Mouse (Mus musculus) embryonic facial prominence, embryonic 14.5 days (tissue): ENCODE data around the gene Gm12794. TPM values are rescaled to one million over a fixed set of nuclear protein-coding genes. Genes with fewer than 3 reads are reported as not detected.
"Not testable (repeated sequence)": the region's sequence is repeated elsewhere in the genome, so short reads cannot be mapped to it uniquely, and the experiment has no call there.

Experiments
- ATAC-seq: fragments of 200-750 bp; cut with Nextera tagmentation; 2 replicates; pipeline ENCODE4 v1.8.0; 2017; ENCODE audit warnings: low read depth, moderate number of reproducible peaks, moderate TSS enrichment
- DNase-seq: peaks from one replicate; pipeline ENCODE4 v3.0.0-alpha.2; 2015; ENCODE audit warnings: low spot score
- H3K27ac ChIP-seq: fragments of 300-500 bp; sonication (generic); replicated peaks from 2 replicates; pipeline ENCODE4 v1.5.1; 2014; ENCODE audit warnings: low read depth, mild to moderate bottlenecking, low read length, moderate library complexity
- H3K27me3 ChIP-seq: fragments of 300-500 bp; sonication (generic); replicated peaks from 2 replicates; pipeline ENCODE4 v1.6.1; 2014; ENCODE audit warnings: low read length; ENCODE audit not compliant: control insufficient read depth, insufficient read depth
- H3K36me3 ChIP-seq: fragments of 300-500 bp; sonication (generic); 2 replicates; pipeline ENCODE4 v1.6.1; 2014; ENCODE audit warnings: low read length, mixed read lengths; ENCODE audit not compliant: control insufficient read depth, insufficient read depth
- H3K4me1 ChIP-seq: fragments of 300-500 bp; sonication (generic); 2 replicates; pipeline ENCODE4 v1.6.1; 2014; ENCODE audit warnings: antibody characterized with exemption, low read length; ENCODE audit not compliant: control insufficient read depth, insufficient read depth
- H3K4me2 ChIP-seq: fragments of 300-500 bp; sonication (generic); 2 replicates; pipeline ENCODE4 v1.6.1; 2014; ENCODE audit warnings: low read depth, mild to moderate bottlenecking, low read length, moderate library complexity, mixed read lengths
- H3K4me3 ChIP-seq: fragments of 300-500 bp; sonication (generic); 2 replicates; pipeline ENCODE4 v1.5.1; 2014; ENCODE audit warnings: low read depth, mild to moderate bottlenecking, low read length
- H3K9ac ChIP-seq: fragments of 300-500 bp; sonication (generic); 2 replicates; pipeline ENCODE4 v1.6.1; 2014; ENCODE audit warnings: low read depth, mild to moderate bottlenecking, low read length, moderate library complexity, mixed read lengths
- H3K9me3 ChIP-seq: fragments of 300-500 bp; sonication (generic); 2 replicates; pipeline ENCODE4 v1.6.1; 2016; ENCODE audit warnings: low read length; ENCODE audit not compliant: control insufficient read depth
- WGBS: fragments of 180-500 bp; shearing (Covaris S2); extraction: QIAGEN DNeasy Blood & Tissue Kit; methylation state at CpG from one replicate; pipeline ENCODE4 v1.1.7; 2014; 5-methylcytosine and 5-hydroxymethylcytosine counted together
- polyA plus RNA-seq: library from polyadenylated mRNA; unstranded; fragments of >200 nt; fragmentation: Nextera tagmentation; extraction: Ambion mirVana; gene quantifications from 2 replicates; pipeline ENCODE4 v1.2.1, GENCODE M21; 2014

Gene Gm12794
- not detected in 2 replicates for polyA plus RNA-seq

- ATAC-seq, H3K9me3 ChIP-seq: not testable (repeated sequence)
- WGBS = 67% methylated on average over 1 of the region's 2 CpGs
Measured at GRCm38 (mm10) chr4:101940107-101940506, at the start of gene Gm12794. TSS of gene Gm12794 (plus strand) at chr4:101940407.

GRCm38 (mm10) chr4:101893656-101894420 lies 46.4 kb upstream of the Gm12794 start, which contains the start of gene C130073F10Rik:
TSS of gene C130073F10Rik (minus strand) at chr4:101893789.
- no peak for DNase-seq
- Histone ChIP-seq H3K9me3 (no peaks in the 10 kb centered on the region), H3K4me3 (no peak within 1 kb of the TSS), H3K27me3 (no peaks in the 10 kb centered on the region), H3K27ac (no peak within 1 kb of the TSS), H3K4me1 (no peaks in the 10 kb centered on the region), H3K9ac (no peak within 1 kb of the TSS), H3K4me2 (no peak within 1 kb of the TSS), H3K36me3 (no peaks in the 10 kb centered on the region)
- ATAC-seq = no peak
- 76% methylated on average over 7 of the region's 7 CpGs for WGBS

More at GRCm38 (mm10) chr4:101940107-101940506, at the start of gene Gm12794:
- DNase-seq, H3K27me3 ChIP-seq, H3K9ac ChIP-seq, H3K36me3 ChIP-seq, H3K27ac ChIP-seq, H3K4me1 ChIP-seq, H3K4me3 ChIP-seq, H3K4me2 ChIP-seq: not testable (repeated sequence)

- not testable (repeated sequence) for H3K4me1 ChIP-seq, DNase-seq
- 96% methylated on average over 1 of the region's 2 CpGs for WGBS
Measured at GRCm38 (mm10) chr4:101908821-101909220, 31.4 kb upstream of the Gm12794 start, which contains the start of gene Gm12800. TSS of gene Gm12800 (plus strand) at chr4:101909121.

GRCm38 (mm10) chr4:101980949-101981348 lies 40.7 kb downstream of the Gm12794 start, which contains the start of gene Gm12790:
TSS of gene Gm12790 (minus strand) at chr4:101981049.
- not testable (repeated sequence) for H3K4me1 ChIP-seq, DNase-seq, H3K4me2 ChIP-seq, H3K27me3 ChIP-seq, H3K9me3 ChIP-seq, H3K27ac ChIP-seq, H3K36me3 ChIP-seq, H3K4me3 ChIP-seq, H3K9ac ChIP-seq, ATAC-seq
- WGBS = 100% methylated on average over 1 of the region's 5 CpGs

More at GRCm38 (mm10) chr4:101908821-101909220, 31.4 kb upstream of the Gm12794 start, which contains the start of gene Gm12800:
- H3K9ac ChIP-seq, H3K4me3 ChIP-seq, H3K36me3 ChIP-seq, H3K9me3 ChIP-seq, H3K4me2 ChIP-seq, H3K27ac ChIP-seq, H3K27me3 ChIP-seq, ATAC-seq: not testable (repeated sequence)

GRCm38 (mm10) chr4:101985678-101986077 lies 45.5 kb downstream of the Gm12794 start:
- DNase-seq = no peak
- Histone ChIP-seq H3K9me3 (no peaks in the 10 kb centered on the region), H3K4me2 (no peak overlapping the region), H3K27me3 (no peaks in the 10 kb centered on the region), H3K9ac (no peak overlapping the region), H3K36me3 (no peaks in the 10 kb centered on the region), H3K4me3 (no peak overlapping the region), H3K4me1 (no peaks in the 10 kb centered on the region), H3K27ac (no peak overlapping the region)
- WGBS = 89% methylated on average over 5 of the region's 5 CpGs
- ATAC-seq = no peak

- H3K9ac ChIP-seq, DNase-seq, H3K4me1 ChIP-seq, H3K4me2 ChIP-seq, H3K27ac ChIP-seq, H3K9me3 ChIP-seq, H3K36me3 ChIP-seq, H3K27me3 ChIP-seq, H3K4me3 ChIP-seq, ATAC-seq: not testable (repeated sequence)
- WGBS = 85% methylated on average over 2 of the region's 2 CpGs
Measured at GRCm38 (mm10) chr4:101986326-101986725, 46.1 kb downstream of the Gm12794 start, which contains the start of gene Gm12789. TSS of gene Gm12789 (plus strand) at chr4:101986626.

Other genes starting within 250 kb of the Gm12794 start
- gene Lepr, start 223.0 kb upstream of the Gm12794 start, polyA plus RNA-seq = 16.0 and 16.2 TPM in 2 replicates
- not detected in 2 replicates for gene B020004J07Rik, start 96.4 kb upstream of the Gm12794 start, polyA plus RNA-seq
- not detected in 2 replicates for gene C130073F10Rik, start 46.6 kb upstream of the Gm12794 start, polyA plus RNA-seq
- gene Gm12800, start 31.3 kb upstream of the Gm12794 start, polyA plus RNA-seq = not detected in 2 replicates
- not detected in 2 replicates for gene Gm12790, start 40.6 kb downstream of the Gm12794 start, polyA plus RNA-seq
- not detected in 2 replicates for gene Gm12789, start 46.2 kb downstream of the Gm12794 start, polyA plus RNA-seq
- 19.1 and 19.4 TPM in 2 replicates for gene Pde4b, start 147.1 kb downstream of the Gm12794 start, polyA plus RNA-seq